Mouse (Mus musculus): ENCODE measurements around the gene Traf3ip1.

DNA sequence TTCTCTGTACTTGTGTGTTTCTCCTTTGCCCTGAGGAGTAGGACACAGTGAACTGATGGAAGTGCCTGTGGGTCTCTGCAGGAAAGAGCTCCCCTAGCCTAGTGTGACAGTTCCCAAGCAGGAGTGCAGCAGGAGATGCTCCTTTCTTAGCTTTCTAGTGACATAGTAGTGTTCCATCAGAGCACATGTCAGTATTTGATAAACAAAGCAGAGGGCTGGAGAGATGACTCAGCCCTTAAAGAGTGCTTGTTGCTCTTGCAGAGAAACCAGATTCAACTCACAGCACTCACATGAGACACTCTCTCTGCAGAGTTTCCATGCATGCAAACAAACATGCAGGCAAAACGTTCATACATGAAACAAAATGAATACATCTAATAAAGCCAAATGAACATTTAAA is 50.8 kb downstream of the Traf3ip1 start:
- TF ChIP-seq CTCF (IDR thresholded peaks at IDR 0.05; ENCODE audit: low read depth) (no peak), EP300 (IDR thresholded peaks at IDR 0.05; ENCODE audit: low read depth) (no peak)
